8 mouse cellular contexts compared by ENCODE assay signal in the genomic region with DNA sequence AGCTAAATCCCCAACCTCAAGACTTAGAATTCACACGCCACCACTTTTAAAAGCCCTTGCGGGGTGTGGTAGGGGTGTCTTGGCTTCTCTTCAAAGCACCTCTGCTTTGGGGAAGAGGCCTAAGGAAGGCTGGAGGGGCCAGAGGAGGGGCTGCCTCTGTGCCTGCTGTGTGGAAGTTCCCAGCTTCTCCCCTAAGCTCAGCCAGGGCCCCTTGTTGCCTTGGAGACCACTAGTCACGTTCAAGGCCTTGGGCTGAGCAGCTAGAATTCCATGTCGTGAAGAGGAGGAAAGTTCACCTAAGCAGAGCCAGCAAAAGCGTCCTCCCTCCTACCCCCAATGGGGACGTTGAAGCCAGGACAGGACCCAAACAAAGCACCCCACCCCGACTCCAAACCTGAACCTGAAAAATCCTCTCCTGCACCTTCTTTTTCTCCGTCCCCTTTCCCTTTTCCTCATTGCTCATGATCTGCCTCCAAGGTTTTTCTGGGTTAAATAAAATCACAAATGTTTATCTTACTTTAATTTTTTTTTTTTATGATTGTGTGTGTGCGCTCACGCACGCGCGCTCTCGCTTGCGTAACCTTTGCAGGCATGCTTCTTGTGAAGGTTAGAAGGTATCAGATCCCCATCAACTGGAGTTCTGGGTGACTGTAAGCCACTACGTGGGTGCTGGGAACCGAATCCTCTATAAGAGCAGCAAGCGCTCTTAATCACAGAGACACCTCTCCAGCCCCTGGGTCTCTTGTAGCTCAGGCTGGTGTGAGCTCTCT. TPM values are rescaled to one million over a fixed set of nuclear protein-coding genes. Genes with fewer than 3 reads are reported as not detected.
DNase-seq lines count a peak whose midpoint lies in the region; ATAC-seq and TF ChIP-seq lines count a peak whose summit lies in the region.

No protein-coding gene starts in this region.

- no peaks in the 10 kb centered on the region for H3K27me3 ChIP-seq in kidney, postnatal 0 days (ENCODE audit: insufficient read depth, low read length)
- H3K27me3 ChIP-seq in embryonic facial prominence, embryonic 13.5 days = no peaks in the 10 kb centered on the region
- no peaks in the 10 kb centered on the region for H3K27me3 ChIP-seq in limb, embryonic 12.5 days

- H3K36me3 ChIP-seq in kidney, postnatal 0 days (ENCODE audit: insufficient read depth, low read length) = no peaks in the 10 kb centered on the region
- 0 out of 2 replicates have a peak, but pooled peaks cover 4% of the 10 kb centered on the region for H3K36me3 ChIP-seq in embryonic facial prominence, embryonic 13.5 days
- peaks cover 19% of the 10 kb centered on the region for H3K36me3 ChIP-seq in limb, embryonic 12.5 days

- DNase-seq in kidney, postnatal 0 days (ENCODE audit: low spot score) = peak; percentile 94
- no peak for DNase-seq in kidney, adult 11 months
- peak; percentile 90 for DNase-seq in retina, postnatal 1 day
- DNase-seq in spleen, adult 18-20 months = no peak
- no peak for DNase-seq in left cerebral cortex, postnatal 4 days
- DNase-seq in layer of hippocampus, adult 18-20 months (ENCODE audit: low spot score in 2 of 2) = no peak

- H3K9me3 ChIP-seq in kidney, postnatal 0 days (replicated peaks; ENCODE audit: low read length) = no peaks in the 10 kb centered on the region
- no peaks in the 10 kb centered on the region for H3K9me3 ChIP-seq in embryonic facial prominence, embryonic 13.5 days
- no peaks in the 10 kb centered on the region; the same call in 1 of the 2 replicates for H3K9me3 ChIP-seq in limb, embryonic 12.5 days

- peaks cover 40% of the 10 kb centered on the region for H3K4me1 ChIP-seq in kidney, postnatal 0 days (replicated peaks; ENCODE audit: insufficient read depth, low read length)
- peaks cover 77% of the 10 kb centered on the region for H3K4me1 ChIP-seq in embryonic facial prominence, embryonic 13.5 days
- peaks cover 69% of the 10 kb centered on the region for H3K4me1 ChIP-seq in limb, embryonic 12.5 days (replicated peaks)

- H3K4me2 ChIP-seq in kidney, postnatal 0 days (ENCODE audit: low read length) = peak overlapping the region; percentile 34
- peak overlapping the region; percentile 46 for H3K4me2 ChIP-seq in embryonic facial prominence, embryonic 13.5 days
- H3K4me2 ChIP-seq in limb, embryonic 12.5 days = peak overlapping the region; percentile 47

- H3K27ac ChIP-seq in kidney, postnatal 0 days = peak overlapping the region; percentile 90
- peak overlapping the region; percentile 92 for H3K27ac ChIP-seq in embryonic facial prominence, embryonic 13.5 days
- H3K27ac ChIP-seq in limb, embryonic 12.5 days = peak overlapping the region; percentile 95

- no peak overlapping the region for H3K4me3 ChIP-seq in kidney, postnatal 0 days (replicated peaks; ENCODE audit: low read depth, low read length)
- 0 out of 2 replicates have a peak overlapping the region, but pooled peaks have one; percentile 10 for H3K4me3 ChIP-seq in embryonic facial prominence, embryonic 13.5 days
- H3K4me3 ChIP-seq in limb, embryonic 12.5 days (replicated peaks) = peak overlapping the region; percentile 8; the same call in 1 of the 2 replicates

- peak; percentile 78 for ATAC-seq in kidney, postnatal 0 days (replicated peaks; ENCODE audit: low FRiP score, low read depth)
- peak; percentile 65 for ATAC-seq in embryonic facial prominence, embryonic 13.5 days (ENCODE audit: insufficient number of reproducible peaks, insufficient read depth, low FRiP score, low TSS enrichment, low read depth)
- peak; percentile 50; the same call in 1 of the 2 replicates for ATAC-seq in limb, embryonic 12.5 days (ENCODE audit: insufficient number of reproducible peaks, insufficient read depth, low FRiP score, low TSS enrichment, low read depth)

- TF ChIP-seq CTCF in kidney, postnatal 0 days (IDR thresholded peaks at IDR 0.05; ENCODE audit: low read depth) = 0 out of 2 replicates have a peak, but pooled peaks have one; percentile 1

- 0 out of 2 replicates have a peak overlapping the region, but pooled peaks have one; percentile 35 for H3K9ac ChIP-seq in kidney, postnatal 0 days (ENCODE audit: low read depth, low read length)
- no peak overlapping the region for H3K9ac ChIP-seq in embryonic facial prominence, embryonic 13.5 days
- no peak overlapping the region for H3K9ac ChIP-seq in limb, embryonic 12.5 days (replicated peaks)

- intact Hi-C loops in left cerebral cortex, postnatal 4 days (cut with DNase I) = no loop called here

- 24% methylated on average over 18 of the region's 18 CpGs for WGBS in kidney, postnatal 0 days
- 48% methylated on average over 18 of the region's 18 CpGs for WGBS in embryonic facial prominence, embryonic 13.5 days
- 55% methylated on average over 18 of the region's 18 CpGs for WGBS in limb, embryonic 12.5 days

RNA-seq across cellular contexts. Expression of gene Ccdc8, which starts 0.6 kb away (rescaled TPM):
- 15.7 and 16.9 TPM in 2 replicates for polyA plus RNA-seq in kidney, postnatal 0 days (2015; fragmentation: Nextera tagmentation; extraction: Ambion mirVana)
- polyA plus RNA-seq in embryonic facial prominence, embryonic 13.5 days (2015; fragmentation: Nextera tagmentation; extraction: Ambion mirVana) = 20.7 and 22.1 TPM in 2 replicates
- 22.1 and 35.2 TPM in 2 replicates for polyA plus RNA-seq in limb, embryonic 12.5 days (2016; fragmentation: Nextera tagmentation; extraction: Ambion mirVana)
- total RNA-seq in left cerebral cortex, postnatal 4 days (2021) = 1 to 10 TPM; 3.3 to 4.3 TPM
- 1 to 10 TPM; 1.8 to 2.1 TPM for total RNA-seq in layer of hippocampus, adult 18-20 months (2021)

RNA-seq across cellular contexts. Expression of gene Gm42372, which starts 9.0 kb away (rescaled TPM):
- polyA plus RNA-seq in kidney, postnatal 0 days (2015; fragmentation: Nextera tagmentation; extraction: Ambion mirVana) = 0.09 and 0.13 TPM in 2 replicates
- polyA plus RNA-seq in embryonic facial prominence, embryonic 13.5 days (2015; fragmentation: Nextera tagmentation; extraction: Ambion mirVana) = 0.18 and 0.25 TPM in 2 replicates
- 0.26 and 0.32 TPM in 2 replicates for polyA plus RNA-seq in limb, embryonic 12.5 days (2016; fragmentation: Nextera tagmentation; extraction: Ambion mirVana)
- total RNA-seq in left cerebral cortex, postnatal 4 days (2021) = 10 to 100 TPM; 38.0 to 41.8 TPM
- 10 to 100 TPM; 53.4 to 54.0 TPM for total RNA-seq in layer of hippocampus, adult 18-20 months (2021)

RNA-seq across cellular contexts. Expression of gene Pnmal1, which starts 32.4 kb away (rescaled TPM):
- polyA plus RNA-seq in kidney, postnatal 0 days (2015; fragmentation: Nextera tagmentation; extraction: Ambion mirVana) = 0.28 and 0.33 TPM in 2 replicates
- 1.2 and 1.7 TPM in 2 replicates for polyA plus RNA-seq in embryonic facial prominence, embryonic 13.5 days (2015; fragmentation: Nextera tagmentation; extraction: Ambion mirVana)
- polyA plus RNA-seq in limb, embryonic 12.5 days (2016; fragmentation: Nextera tagmentation; extraction: Ambion mirVana) = 1.4 and 1.5 TPM in 2 replicates
- 10 to 100 TPM; 56.0 to 57.6 TPM for total RNA-seq in left cerebral cortex, postnatal 4 days (2021)
- total RNA-seq in layer of hippocampus, adult 18-20 months (2021) = 100 to 1,000 TPM; 118 to 134 TPM

RNA-seq across cellular contexts. Expression of gene Ppp5c, which starts 35.9 kb away (rescaled TPM):
- polyA plus RNA-seq in kidney, postnatal 0 days (2015; fragmentation: Nextera tagmentation; extraction: Ambion mirVana) = 82.0 and 95.4 TPM in 2 replicates
- 109 and 112 TPM in 2 replicates for polyA plus RNA-seq in embryonic facial prominence, embryonic 13.5 days (2015; fragmentation: Nextera tagmentation; extraction: Ambion mirVana)
- polyA plus RNA-seq in limb, embryonic 12.5 days (2016; fragmentation: Nextera tagmentation; extraction: Ambion mirVana) = 126 TPM in 2 replicates
- 100 to 1,000 TPM; 110 to 120 TPM for total RNA-seq in left cerebral cortex, postnatal 4 days (2021)
- 100 to 1,000 TPM; 146 to 147 TPM for total RNA-seq in layer of hippocampus, adult 18-20 months (2021)

RNA-seq across cellular contexts. Expression of gene Pnmal2, which starts 47.4 kb away (rescaled TPM):
- 7.0 and 8.1 TPM in 2 replicates for polyA plus RNA-seq in kidney, postnatal 0 days (2015; fragmentation: Nextera tagmentation; extraction: Ambion mirVana)
- 10.5 and 10.9 TPM in 2 replicates for polyA plus RNA-seq in embryonic facial prominence, embryonic 13.5 days (2015; fragmentation: Nextera tagmentation; extraction: Ambion mirVana)
- 16.6 and 16.9 TPM in 2 replicates for polyA plus RNA-seq in limb, embryonic 12.5 days (2016; fragmentation: Nextera tagmentation; extraction: Ambion mirVana)
- 100 to 1,000 TPM; 169 to 194 TPM for total RNA-seq in left cerebral cortex, postnatal 4 days (2021)
- 100 to 1,000 TPM; 370 to 415 TPM for total RNA-seq in layer of hippocampus, adult 18-20 months (2021)

Comparison
In these comparisons a context has a peak if more than half of its experiments do, and no peak if none do; other contexts are left out.
1. DNase-seq: peak in kidney, postnatal 0 days (single experiment) and retina, postnatal 1 day (single experiment); none in kidney, adult 11 months (single experiment), spleen, adult 18-20 months (0 of 2), left cerebral cortex, postnatal 4 days (single experiment) and layer of hippocampus, adult 18-20 months (0 of 2).
2. Peak in every context shown above with its lines, with median percentiles within 50 percentile points of each other: ATAC-seq, H3K27ac ChIP-seq and H3K4me2 ChIP-seq.